Mouse (Mus musculus) kidney, embryonic 14.5 days (tissue): ENCODE data around the gene Mslnl. TPM values are rescaled to one million over a fixed set of nuclear protein-coding genes. Genes with fewer than 3 reads are reported as not detected.

Experiments used
- ATAC-seq: fragments of 200-750 bp; cut with Nextera tagmentation; 2 replicates; pipeline ENCODE4 v1.8.0; 2017; ENCODE audit warnings: moderate number of reproducible peaks, mild to moderate bottlenecking, moderate TSS enrichment, moderate library complexity; ENCODE audit not compliant: low FRiP score, low TSS enrichment
- H3K27ac ChIP-seq: fragments of 300-500 bp; sonication (generic); 2 replicates; pipeline ENCODE4 v1.5.1; 2014; ENCODE audit warnings: low read depth, mild to moderate bottlenecking, low read length, moderate library complexity, mixed read lengths
- H3K27me3 ChIP-seq: fragments of 300-500 bp; sonication (generic); 2 replicates; pipeline ENCODE4 v1.6.1; 2014; ENCODE audit warnings: mild to moderate bottlenecking, low read length; ENCODE audit not compliant: control insufficient read depth, insufficient read depth
- H3K36me3 ChIP-seq: fragments of 300-500 bp; sonication (generic); 2 replicates; pipeline ENCODE4 v1.6.1; 2014; ENCODE audit warnings: low read length, mixed read lengths; ENCODE audit not compliant: control insufficient read depth, insufficient read depth
- H3K4me1 ChIP-seq: fragments of 300-500 bp; sonication (generic); 2 replicates; pipeline ENCODE4 v1.6.1; 2014; ENCODE audit warnings: low read length, mixed read lengths; ENCODE audit not compliant: control insufficient read depth, insufficient read depth
- H3K4me2 ChIP-seq: fragments of 300-500 bp; sonication (generic); replicated peaks from 2 replicates; pipeline ENCODE4 v1.6.1; 2014; ENCODE audit warnings: low read depth, mild to moderate bottlenecking, low read length
- H3K4me3 ChIP-seq: fragments of 300-500 bp; sonication (generic); 2 replicates; pipeline ENCODE4 v1.5.1; 2014; ENCODE audit warnings: mild to moderate bottlenecking, low read length
- H3K9ac ChIP-seq: fragments of 300-500 bp; sonication (generic); 2 replicates; pipeline ENCODE4 v1.6.1; 2014; ENCODE audit warnings: low read depth, mild to moderate bottlenecking, low read length, moderate library complexity
- H3K9me3 ChIP-seq: fragments of 300-500 bp; sonication (generic); 2 replicates; pipeline ENCODE4 v1.6.1; 2016; ENCODE audit warnings: low read length; ENCODE audit not compliant: control insufficient read depth
- WGBS: fragments of 180-500 bp; shearing (Covaris S2); extraction: QIAGEN DNeasy Blood & Tissue Kit; methylation state at CpG from one replicate; pipeline ENCODE4 v1.1.7; 2014; 5-methylcytosine and 5-hydroxymethylcytosine counted together
- microRNA-seq: library from miRNA; unstranded; fragments of <30 nt; microRNA quantifications from one replicate; pipeline ENCODE4, GENCODE M21; 2016
- polyA plus RNA-seq: library from polyadenylated mRNA; unstranded; fragments of >200 nt; fragmentation: Nextera tagmentation; extraction: Ambion mirVana; gene quantifications from 2 replicates; pipeline ENCODE4 v1.2.1, GENCODE M21; 2014

Mslnl gene
- polyA plus RNA-seq, 1 experiment from 2014 or later, result not detected

GRCm38 (mm10) chr17:25796211-25796771 lies 60.4 kb downstream of the Mslnl start:
- under 1% methylated on average over 37 of the region's 37 CpGs for WGBS
- ATAC-seq, result 0 out of 2 replicates have a peak, but pooled peaks have one; percentile 0
- H3K27ac ChIP-seq, result peak overlapping the region; percentile 47; the same call in 1 of the 2 replicates
- H3K4me2 ChIP-seq, result peak overlapping the region; percentile 99
- H3K9ac ChIP-seq, result peak overlapping the region; percentile 78
- H3K4me1 ChIP-seq, result peaks cover 43% of the 10 kb centered on the region
- H3K36me3 ChIP-seq, result peaks cover 6% of the 10 kb centered on the region
- H3K4me3 ChIP-seq, result peak overlapping the region; percentile 85
- no peaks in the 10 kb centered on the region for H3K27me3 ChIP-seq
- H3K9me3 ChIP-seq, result no peaks in the 10 kb centered on the region

DNA sequence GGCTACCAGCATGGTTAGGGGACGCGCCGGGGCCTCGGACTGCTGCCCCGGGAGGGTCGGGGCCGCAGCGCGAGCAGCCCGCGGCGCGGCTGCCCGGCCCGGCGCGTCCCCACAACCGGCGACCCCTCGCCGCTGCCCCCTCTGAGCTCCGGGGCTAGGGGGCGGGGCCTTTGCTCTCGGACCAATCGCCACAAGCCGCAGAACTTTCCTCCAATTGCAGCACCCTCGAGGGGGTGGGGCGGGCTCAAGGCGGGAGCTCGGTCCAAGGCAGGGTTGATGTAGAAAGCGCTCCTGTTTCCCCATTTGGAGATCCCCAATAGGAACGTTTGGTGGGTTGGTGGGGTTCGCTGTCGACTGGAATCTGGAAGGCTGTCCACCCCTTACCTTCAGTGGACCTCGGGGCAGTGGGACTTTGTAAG lies 61.1 kb downstream of the Mslnl start, which contains the start of gene Metrn:
Metrn (minus strand) TSS at position 186 of the 419 bp plus-strand sequence.
- no peaks in the 10 kb centered on the region for H3K27me3 ChIP-seq
- H3K4me3 ChIP-seq, result peak within 1 kb of the TSS; percentile 85
- peak within 1 kb of the TSS; percentile 47; the same call in 1 of the 2 replicates for H3K27ac ChIP-seq
- under 1% methylated on average over 31 of the region's 35 CpGs for WGBS
- H3K4me1 ChIP-seq, result peaks cover 41% of the 10 kb centered on the region
- H3K9ac ChIP-seq, result peak within 1 kb of the TSS; percentile 78
- H3K9me3 ChIP-seq, result no peaks in the 10 kb centered on the region
- peak; percentile 75 for ATAC-seq
- peaks cover 6% of the 10 kb centered on the region for H3K36me3 ChIP-seq
- H3K4me2 ChIP-seq, result peak within 1 kb of the TSS; percentile 99

Small RNA genes lying within 50 kb of the gene (microRNA-seq; reads per million reads assigned to microRNA genes)
- gene Gm25083 (not detected), gene Mir6966 (not detected)

Other genes with a start within 250 kb of the Mslnl start
- not detected in 2 replicates for gene Sstr5, start 238.8 kb upstream of the Mslnl start, polyA plus RNA-seq
- gene Sox8, start 165.4 kb upstream of the Mslnl start, polyA plus RNA-seq, result 6.5 and 8.5 TPM in 2 replicates
- gene Lmf1, start 157.0 kb upstream of the Mslnl start, polyA plus RNA-seq, result 21.3 and 29.8 TPM in 2 replicates
- gene Gng13, start 18.9 kb upstream of the Mslnl start, polyA plus RNA-seq, result 0.50 and 1.5 TPM in 2 replicates
- gene Chtf18, start 8.6 kb upstream of the Mslnl start, polyA plus RNA-seq, result 17.3 and 26.0 TPM in 2 replicates
- 21.6 and 22.1 TPM in 2 replicates for gene Rpusd1, start 8.4 kb upstream of the Mslnl start, polyA plus RNA-seq
- gene Msln, start 18.3 kb downstream of the Mslnl start, polyA plus RNA-seq, result 2.6 and 3.3 TPM in 2 replicates
- 25.3 and 27.3 TPM in 2 replicates for gene Narfl, start 37.7 kb downstream of the Mslnl start, polyA plus RNA-seq
- 75.4 and 75.6 TPM in 2 replicates for gene Haghl, start 49.6 kb downstream of the Mslnl start, polyA plus RNA-seq
- 0.32 and 0.41 TPM in 2 replicates for gene Ccdc78, start 50.5 kb downstream of the Mslnl start, polyA plus RNA-seq
- 90.2 and 111 TPM in 2 replicates for gene Fam173a, start 56.9 kb downstream of the Mslnl start, polyA plus RNA-seq
- gene AC134908.4, start 59.6 kb downstream of the Mslnl start, polyA plus RNA-seq, result not detected in 2 replicates
- 8.2 and 28.6 TPM in 2 replicates for gene Metrn, start 61.1 kb downstream of the Mslnl start, polyA plus RNA-seq
- 1.1 and 1.3 TPM in 2 replicates for gene Fbxl16, start 73.0 kb downstream of the Mslnl start, polyA plus RNA-seq
- 21.4 and 32.0 TPM in 2 replicates for gene Wdr24, start 87.6 kb downstream of the Mslnl start, polyA plus RNA-seq
- 45.7 and 47.0 TPM in 2 replicates for gene Jmjd8, start 92.8 kb downstream of the Mslnl start, polyA plus RNA-seq
- 350 and 425 TPM in 2 replicates for gene Stub1, start 97.4 kb downstream of the Mslnl start, polyA plus RNA-seq
- 2.0 and 2.5 TPM in 2 replicates for gene Rhbdl1, start 101.3 kb downstream of the Mslnl start, polyA plus RNA-seq
- gene Gm20683, start 105.7 kb downstream of the Mslnl start, polyA plus RNA-seq, result 1.7 and 2.6 TPM in 2 replicates
- 13.0 and 21.7 TPM in 2 replicates for gene Rhot2, start 108.8 kb downstream of the Mslnl start, polyA plus RNA-seq
- gene Wdr90, start 125.5 kb downstream of the Mslnl start, polyA plus RNA-seq, result 21.4 and 27.5 TPM in 2 replicates
- gene Mcrip2, start 132.7 kb downstream of the Mslnl start, polyA plus RNA-seq, result 40.0 and 41.4 TPM in 2 replicates
- 83.9 and 85.3 TPM in 2 replicates for gene Mettl26, start 139.0 kb downstream of the Mslnl start, polyA plus RNA-seq
- gene Wfikkn1, start 144.8 kb downstream of the Mslnl start, polyA plus RNA-seq, result 0.99 and 1.2 TPM in 2 replicates
- gene Rab40c, start 183.7 kb downstream of the Mslnl start, polyA plus RNA-seq, result 17.2 and 20.4 TPM in 2 replicates
- 51.5 and 77.2 TPM in 2 replicates for gene Pigq, start 208.9 kb downstream of the Mslnl start, polyA plus RNA-seq
- 0.28 and 0.43 TPM in 2 replicates for gene Nhlrc4, start 208.9 kb downstream of the Mslnl start, polyA plus RNA-seq
- 2.8 and 4.4 TPM in 2 replicates for gene A930017K11Rik, start 216.5 kb downstream of the Mslnl start, polyA plus RNA-seq
- gene Capn15, start 249.8 kb downstream of the Mslnl start, polyA plus RNA-seq, result 27.1 and 35.3 TPM in 2 replicates